Mouse (Mus musculus) c-Kit-positive CD71-positive TER-119-negative erythroid progenitor cells, embryonic 14.5 days (primary cell): ENCODE results near the gene Ube2g2.

Source experiments
- DNase-seq: peaks from one replicate; pipeline ENCODE4 v3.0.0-alpha.2; 2013; ENCODE audit warnings: low read depth

Gene Ube2g2

GRCm38 (mm10) chr10:77622055-77622988 lies at the start of gene Ube2g2:
Gene Ube2g2 (plus strand): TSS chr10:77622275.
- peak; percentile 87 for DNase-seq

GRCm38 (mm10) chr10:77573162-77573561 lies 48.9 kb upstream of the Ube2g2 start:
- DNase-seq: no peak

- no peak for DNase-seq
Measured at GRCm38 (mm10) chr10:77580027-77580920, 41.8 kb upstream of the Ube2g2 start.

- DNase-seq: no peak
Measured at GRCm38 (mm10) chr10:77581023-77581407, 41.1 kb upstream of the Ube2g2 start.

- DNase-seq: peak; percentile 92
Measured at GRCm38 (mm10) chr10:77581408-77582284, 40.4 kb upstream of the Ube2g2 start, which contains the start of gene Pttg1ip. Gene Pttg1ip (plus strand): TSS chr10:77581720.

- no peak for DNase-seq
Measured at GRCm38 (mm10) chr10:77582285-77582618, 39.8 kb upstream of the Ube2g2 start.

- peak; percentile 76 for DNase-seq
Measured at GRCm38 (mm10) chr10:77583795-77584422, 38.2 kb upstream of the Ube2g2 start.

GRCm38 (mm10) chr10:77586637-77587036 lies 35.4 kb upstream of the Ube2g2 start:
- DNase-seq: no peak

GRCm38 (mm10) chr10:77587091-77587775 lies 34.8 kb upstream of the Ube2g2 start:
- DNase-seq: no peak

- DNase-seq: no peak
Measured at GRCm38 (mm10) chr10:77588036-77588435, 34.0 kb upstream of the Ube2g2 start.

GRCm38 (mm10) chr10:77589117-77589516 lies 33.0 kb upstream of the Ube2g2 start:
- no peak for DNase-seq

GRCm38 (mm10) chr10:77589749-77590148 lies 32.3 kb upstream of the Ube2g2 start:
- no peak for DNase-seq

GRCm38 (mm10) chr10:77590812-77591211 lies 31.3 kb upstream of the Ube2g2 start:
- peak; percentile 84 for DNase-seq

- DNase-seq: no peak
Measured at GRCm38 (mm10) chr10:77591546-77591945, 30.5 kb upstream of the Ube2g2 start.

GRCm38 (mm10) chr10:77596060-77596459 lies 26.0 kb upstream of the Ube2g2 start:
- DNase-seq: no peak

- DNase-seq: no peak
Measured at GRCm38 (mm10) chr10:77603021-77603420, 19.1 kb upstream of the Ube2g2 start.

- DNase-seq: no peak
Measured at GRCm38 (mm10) chr10:77604111-77604510, 18.0 kb upstream of the Ube2g2 start.

GRCm38 (mm10) chr10:77604958-77605357 lies 17.1 kb upstream of the Ube2g2 start:
- no peak for DNase-seq

- no peak for DNase-seq
Measured at GRCm38 (mm10) chr10:77605368-77605767, 16.7 kb upstream of the Ube2g2 start.
